Mouse (Mus musculus) hindbrain, embryonic 10.5 days (tissue): ENCODE data around the gene Gm42791. TPM values are rescaled to one million over a fixed set of nuclear protein-coding genes. Genes with fewer than 3 reads are reported as not detected.
A peak's percentile ranks its signal among the peaks of the same experiment; 100 is the strongest.

Source experiments
- DNase-seq: peaks from one replicate; pipeline ENCODE4 v3.0.0-alpha.2; 2017; ENCODE audit warnings: low spot score
- H3K27ac ChIP-seq: fragments of 300-500 bp; sonication (generic); 2 replicates; pipeline ENCODE4 v1.5.1; 2016; ENCODE audit warnings: mild to moderate bottlenecking, moderate library complexity
- H3K27me3 ChIP-seq: fragments of 300-500 bp; sonication (generic); 2 replicates; pipeline ENCODE4 v1.6.1; 2016; ENCODE audit warnings: mild to moderate bottlenecking; ENCODE audit not compliant: poor library complexity, insufficient read depth, severe bottlenecking
- H3K36me3 ChIP-seq: fragments of 300-500 bp; sonication (generic); 2 replicates; pipeline ENCODE4 v1.6.1; 2016; ENCODE audit warnings: mild to moderate bottlenecking, moderate library complexity
- H3K4me1 ChIP-seq: fragments of 300-500 bp; sonication (generic); replicated peaks from 2 replicates; pipeline ENCODE4 v1.6.1; 2016; ENCODE audit warnings: mild to moderate bottlenecking
- H3K4me3 ChIP-seq: fragments of 300-500 bp; sonication (generic); 2 replicates; pipeline ENCODE4 v1.5.1; 2016; ENCODE audit warnings: mild to moderate bottlenecking, moderate library complexity
- H3K9me3 ChIP-seq: fragments of 300-500 bp; sonication (generic); 2 replicates; pipeline ENCODE4 v1.6.1; 2016; ENCODE audit warnings: mild to moderate bottlenecking, moderate library complexity
- WGBS: fragments of 180-500 bp; shearing (Covaris S2); methylation state at CpG from one replicate; pipeline ENCODE4 v1.1.7; 2016; 5-methylcytosine and 5-hydroxymethylcytosine counted together
- polyA plus RNA-seq: library from polyadenylated mRNA; unstranded; fragments of >200 nt; fragmentation: Nextera tagmentation; extraction: Ambion mirVana; gene quantifications from 2 replicates; pipeline ENCODE4 v1.2.1, GENCODE M21; 2016

Gene Gm42791
- polyA plus RNA-seq, 1 experiment from 2014 or later: 3.8 TPM

DNA sequence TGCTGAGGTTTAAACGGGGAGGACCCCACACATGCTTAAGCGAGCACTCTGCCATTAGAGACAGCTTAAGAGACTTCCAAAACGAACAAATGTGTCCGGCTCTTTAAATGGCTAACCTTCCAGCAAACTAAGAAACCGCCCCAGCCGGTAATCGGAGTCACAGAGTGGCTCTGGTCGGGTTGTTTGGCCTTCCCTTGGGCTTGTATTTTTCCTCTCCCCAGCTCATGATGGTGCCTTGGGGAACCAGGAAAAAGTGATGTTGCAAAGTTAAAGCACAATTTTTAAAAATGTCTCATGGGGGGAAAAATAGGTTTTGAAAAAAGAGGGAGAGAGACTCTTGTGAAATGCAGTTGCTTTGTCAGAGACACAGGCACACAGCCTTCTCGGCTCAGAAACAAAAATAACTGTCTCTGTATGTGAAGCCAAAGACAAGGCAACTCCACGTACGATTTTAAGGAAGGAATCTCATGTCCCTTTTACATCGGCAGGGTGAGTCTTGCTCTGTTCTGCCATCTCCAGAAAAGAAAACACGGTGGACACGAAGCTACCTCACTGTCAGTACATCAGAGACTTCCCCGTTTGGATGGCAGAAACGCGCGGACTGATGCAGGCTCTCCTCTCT lies 25.2 kb upstream of the Gm42791 start:
- H3K36me3 ChIP-seq: no peaks in the 10 kb centered on the region
- H3K4me3 ChIP-seq: 0 out of 2 replicates have a peak overlapping the region, but pooled peaks have one; percentile 1
- 57% methylated on average over 18 of the region's 18 CpGs for WGBS

GRCm38 (mm10) chr5:149017666-149018415 lies 22.9 kb upstream of the Gm42791 start:
- Histone ChIP-seq H3K4me1 (peaks cover 32% of the 10 kb centered on the region), H3K27me3 (peaks cover 32% of the 10 kb centered on the region), H3K4me3 (no peak overlapping the region), H3K9me3 (no peaks in the 10 kb centered on the region), H3K36me3 (no peaks in the 10 kb centered on the region), H3K27ac (no peak overlapping the region)
- DNase-seq: no peak
- WGBS: 89% methylated on average over 3 of the region's 3 CpGs

More for the DNA sequence above, 25.2 kb upstream of the Gm42791 start:
- Histone ChIP-seq H3K9me3 (no peaks in the 10 kb centered on the region), H3K27me3 (peaks cover 16% of the 10 kb centered on the region), H3K4me1 (peaks cover 20% of the 10 kb centered on the region), H3K27ac (no peak overlapping the region)
- no peak for DNase-seq

DNA sequence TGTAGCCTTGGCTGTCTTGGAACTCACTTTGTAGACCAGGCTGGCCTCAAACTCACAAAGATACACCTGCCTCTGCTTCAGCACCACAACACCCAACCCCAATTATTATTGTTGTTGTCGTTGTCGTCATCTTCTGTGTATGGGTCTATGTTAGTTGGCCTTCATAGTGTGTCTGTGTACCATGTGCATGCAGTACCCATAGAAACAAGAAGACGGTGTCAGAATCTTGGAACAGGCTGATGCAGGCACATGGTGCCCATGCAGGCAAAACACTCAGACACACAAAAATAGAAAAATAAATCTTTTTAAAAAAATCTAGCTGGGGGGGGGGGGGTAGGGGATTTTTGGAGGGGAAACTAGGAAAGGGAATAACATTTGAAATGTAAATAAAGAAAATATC lies 22.2 kb upstream of the Gm42791 start:
- 92% methylated on average over 3 of the region's 3 CpGs for WGBS

GRCm38 (mm10) chr5:149016261-149016660 lies 21.3 kb upstream of the Gm42791 start:
- H3K36me3 ChIP-seq: no peaks in the 10 kb centered on the region
- H3K4me1 ChIP-seq: peaks cover 32% of the 10 kb centered on the region
- no peak for DNase-seq
- WGBS: 73% methylated on average over 5 of the region's 5 CpGs
- H3K27ac ChIP-seq: no peak overlapping the region
- 0 out of 2 replicates have a peak overlapping the region, but pooled peaks have one; percentile 63 for H3K4me3 ChIP-seq
- H3K9me3 ChIP-seq: no peaks in the 10 kb centered on the region
- H3K27me3 ChIP-seq: peaks cover 32% of the 10 kb centered on the region

More for the DNA sequence above, 22.2 kb upstream of the Gm42791 start:
- DNase-seq: no peak
- H3K4me3 ChIP-seq: no peak overlapping the region
- H3K4me1 ChIP-seq: peaks cover 32% of the 10 kb centered on the region
- no peaks in the 10 kb centered on the region for H3K36me3 ChIP-seq
- peaks cover 32% of the 10 kb centered on the region for H3K27me3 ChIP-seq
- H3K27ac ChIP-seq: no peak overlapping the region
- H3K9me3 ChIP-seq: no peaks in the 10 kb centered on the region

DNA sequence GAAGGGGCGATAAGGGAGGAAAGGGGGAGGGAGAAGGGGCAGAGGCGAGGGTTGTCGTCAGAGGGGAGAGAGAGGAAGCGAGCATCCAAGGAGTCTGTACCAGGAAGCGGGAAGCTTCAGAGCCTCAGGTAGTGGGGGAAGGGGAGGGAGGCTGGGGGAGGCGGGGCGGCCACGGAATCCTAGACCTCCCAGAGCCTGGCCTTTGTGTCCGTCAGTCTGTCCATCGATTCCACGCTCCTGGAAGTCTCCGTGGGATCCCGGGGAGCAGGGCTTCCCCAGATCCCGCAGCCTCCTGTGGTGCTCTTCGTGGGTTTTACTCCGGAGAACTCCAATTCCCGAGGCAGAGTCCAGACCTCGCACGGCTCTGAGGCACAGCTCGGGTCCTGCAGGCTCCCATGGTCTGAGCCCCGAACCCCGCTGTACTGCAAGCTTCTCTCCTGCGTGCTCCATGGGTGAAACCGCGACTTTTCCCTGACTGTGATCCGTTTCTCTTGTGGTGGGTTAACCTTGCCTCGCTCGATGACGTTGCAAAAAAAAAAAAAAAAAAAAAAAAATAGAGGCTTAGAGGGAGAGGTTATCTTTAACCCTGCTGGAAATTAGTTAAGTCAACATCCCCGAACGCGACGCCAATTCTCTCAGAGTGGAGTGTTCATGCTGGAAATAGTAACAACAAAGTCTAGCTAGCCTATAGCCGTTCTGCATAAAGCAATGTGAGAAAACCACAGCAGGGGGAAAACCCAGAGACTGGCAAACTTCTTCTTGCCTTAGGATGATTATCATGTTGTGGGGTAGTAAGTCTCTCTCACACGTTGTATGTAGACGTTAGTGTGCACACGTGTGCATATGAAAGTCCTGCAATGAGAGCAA lies 20.6 kb upstream of the Gm42791 start:
- Histone ChIP-seq H3K36me3 (no peaks in the 10 kb centered on the region), H3K4me1 (peaks cover 25% of the 10 kb centered on the region), H3K9me3 (no peaks in the 10 kb centered on the region), H3K27ac (peak overlapping the region; percentile 84), H3K4me3 (peak overlapping the region; percentile 63), H3K27me3 (peaks cover 32% of the 10 kb centered on the region)
- peak; percentile 50 for DNase-seq
- 3% methylated on average over 37 of the region's 37 CpGs for WGBS

DNA sequence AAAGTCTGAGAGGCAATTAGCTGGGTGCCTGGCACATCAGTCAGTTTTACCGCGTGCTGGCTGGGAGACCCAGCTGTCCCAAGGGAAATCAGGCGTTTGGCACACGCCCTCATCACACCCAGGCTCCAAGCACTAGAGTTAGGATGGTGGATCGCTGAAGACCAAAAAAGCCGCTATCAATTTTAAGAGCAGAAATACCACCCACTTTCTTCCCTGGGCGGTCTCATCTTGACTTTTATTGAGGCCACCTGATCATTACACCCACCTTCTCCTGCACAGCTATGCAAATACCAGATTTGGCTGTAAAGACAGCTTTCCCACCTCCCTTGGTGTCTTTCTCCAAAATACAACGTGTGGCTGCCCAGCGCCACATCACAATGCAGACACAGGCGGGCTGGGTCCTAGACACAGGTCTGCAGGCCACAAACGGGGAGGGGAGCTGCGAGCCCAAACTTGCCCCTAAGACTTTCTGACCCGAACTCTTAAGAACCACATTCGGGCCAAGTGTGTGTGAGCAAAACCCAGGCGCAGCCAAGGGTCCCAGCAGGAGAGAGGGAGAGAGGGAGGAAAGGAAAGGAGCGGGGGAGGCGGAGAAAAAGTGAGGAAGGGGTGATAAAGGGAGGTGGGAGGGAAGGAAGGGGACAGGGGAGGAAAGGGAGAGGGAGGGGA lies 19.8 kb upstream of the Gm42791 start:
- H3K36me3 ChIP-seq: no peaks in the 10 kb centered on the region
- H3K4me3 ChIP-seq: peak overlapping the region; percentile 63
- no peak for DNase-seq
- no peaks in the 10 kb centered on the region for H3K9me3 ChIP-seq
- peak overlapping the region; percentile 84 for H3K27ac ChIP-seq
- peaks cover 32% of the 10 kb centered on the region for H3K27me3 ChIP-seq
- H3K4me1 ChIP-seq: peaks cover 23% of the 10 kb centered on the region
- 13% methylated on average over 17 of the region's 17 CpGs for WGBS

DNA sequence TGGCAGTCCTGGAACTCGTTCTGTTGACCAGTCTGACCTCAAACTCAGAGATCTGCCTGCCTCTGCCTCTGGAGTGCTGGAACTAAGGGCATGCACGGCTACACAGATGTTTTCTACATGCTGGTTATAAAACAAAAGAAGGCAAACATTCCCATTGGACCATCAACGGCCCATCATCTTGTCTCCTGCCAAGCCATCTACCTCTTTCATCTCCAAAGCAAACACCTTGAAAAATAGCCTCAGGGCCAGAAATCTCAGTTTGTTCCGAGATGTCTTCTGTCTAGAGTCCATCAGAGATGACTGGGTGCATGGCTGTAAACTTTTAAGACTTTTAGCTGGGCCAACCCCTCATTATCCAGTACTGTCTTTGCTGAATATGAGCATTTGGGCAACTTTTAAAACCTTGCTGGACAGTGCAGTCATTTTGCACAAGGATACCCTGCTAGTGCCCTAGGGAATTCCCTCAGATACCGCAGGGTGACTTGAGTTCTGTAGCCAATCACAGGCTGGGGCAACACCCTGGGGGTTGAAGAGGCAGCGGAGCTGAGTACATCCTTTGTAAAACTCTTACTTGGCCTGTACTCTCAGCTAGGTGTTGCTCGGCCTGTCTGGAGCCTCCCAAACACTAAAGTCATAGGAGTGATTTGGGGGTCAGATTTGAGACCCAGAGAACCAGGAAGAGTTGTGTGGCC lies 19.0 kb upstream of the Gm42791 start:
- WGBS: 72% methylated on average over 7 of the region's 7 CpGs
- peaks cover 32% of the 10 kb centered on the region for H3K27me3 ChIP-seq
- no peaks in the 10 kb centered on the region for H3K9me3 ChIP-seq
- H3K27ac ChIP-seq: no peak overlapping the region
- H3K4me3 ChIP-seq: no peak overlapping the region
- H3K4me1 ChIP-seq: peaks cover 23% of the 10 kb centered on the region
- DNase-seq: no peak
- H3K36me3 ChIP-seq: no peaks in the 10 kb centered on the region

DNA sequence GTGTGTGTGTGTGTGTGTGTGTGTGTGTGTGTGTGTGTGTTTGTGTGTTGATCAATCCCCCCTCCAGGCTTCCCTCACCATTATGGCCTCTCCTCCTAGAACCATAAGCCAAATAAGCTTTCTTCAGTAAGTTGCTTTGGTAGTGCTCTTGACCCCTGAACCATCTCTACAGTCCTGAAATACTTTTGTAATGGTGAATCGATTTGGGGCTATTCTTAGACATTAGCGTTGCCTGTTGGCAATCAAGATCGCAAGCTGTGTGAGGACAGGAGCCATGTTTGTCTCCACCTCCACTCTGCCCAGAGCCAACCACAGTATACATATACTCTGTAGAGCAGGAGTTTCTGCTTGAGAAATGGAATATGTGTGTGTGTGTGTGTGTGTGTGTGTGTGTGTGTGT lies 14.2 kb upstream of the Gm42791 start:
- no peaks in the 10 kb centered on the region for H3K36me3 ChIP-seq
- H3K27ac ChIP-seq: no peak overlapping the region
- DNase-seq: no peak
- H3K9me3 ChIP-seq: no peaks in the 10 kb centered on the region
- H3K4me3 ChIP-seq: no peak overlapping the region
- WGBS: 90% methylated on average over 3 of the region's 3 CpGs
- H3K27me3 ChIP-seq: peaks cover 11% of the 10 kb centered on the region; the same call in 1 of the 2 replicates
- H3K4me1 ChIP-seq: peaks cover 27% of the 10 kb centered on the region

GRCm38 (mm10) chr5:149007295-149007646 lies 12.3 kb upstream of the Gm42791 start:
- H3K27me3 ChIP-seq: peaks cover 6% of the 10 kb centered on the region; the same call in 1 of the 2 replicates
- no peaks in the 10 kb centered on the region for H3K36me3 ChIP-seq
- peak overlapping the region; percentile 85 for H3K27ac ChIP-seq
- peaks cover 35% of the 10 kb centered on the region for H3K4me1 ChIP-seq
- no peak for DNase-seq
- WGBS: 73% methylated on average over 5 of the region's 5 CpGs
- peak overlapping the region; percentile 36 for H3K4me3 ChIP-seq
- no peaks in the 10 kb centered on the region for H3K9me3 ChIP-seq

DNA sequence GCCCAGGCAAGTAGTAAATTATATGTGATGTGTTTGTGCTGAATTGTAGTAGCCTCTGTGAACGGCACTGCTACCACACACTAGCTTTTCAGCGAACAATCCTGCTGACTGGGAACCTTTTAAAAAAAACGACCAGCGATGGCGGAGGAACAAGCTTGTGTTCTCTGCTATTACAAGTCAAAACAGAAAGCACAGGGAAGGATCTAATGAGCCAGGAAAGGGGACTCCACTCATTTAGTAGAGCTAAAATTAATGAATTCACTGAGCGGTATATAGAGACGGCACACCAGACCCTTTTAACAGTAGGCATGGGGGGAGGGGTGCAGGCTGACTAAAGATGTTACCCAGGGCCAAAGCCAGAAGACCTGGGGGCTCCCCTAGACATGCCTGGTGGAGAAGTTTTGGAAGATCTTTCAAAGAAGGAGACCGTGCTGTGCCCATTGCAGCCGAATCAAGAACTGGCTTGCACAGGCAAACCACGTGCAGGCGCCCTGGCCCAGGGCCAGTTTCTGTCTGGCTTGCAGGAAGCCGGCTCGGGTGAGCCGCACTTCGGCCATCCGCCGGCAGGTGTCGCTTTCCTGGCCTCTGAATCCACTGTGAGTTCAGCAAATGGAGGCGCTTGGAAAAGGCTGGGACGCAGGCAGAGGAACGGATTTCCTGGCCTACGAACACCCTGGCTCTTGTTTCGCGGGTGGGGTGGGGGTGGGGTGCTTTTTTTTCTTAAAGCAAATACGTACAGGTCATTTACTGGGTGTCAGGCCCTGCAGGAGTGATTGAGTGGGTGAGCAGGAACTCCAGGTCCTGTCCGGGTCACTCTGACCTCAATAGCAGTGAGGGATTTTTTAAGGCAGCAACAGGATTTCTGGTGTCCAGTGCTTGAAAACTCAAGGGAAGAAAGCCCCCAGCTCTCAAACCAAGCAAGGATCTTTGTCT lies 11.7 kb upstream of the Gm42791 start:
- H3K4me3 ChIP-seq: peak overlapping the region; percentile 36
- H3K36me3 ChIP-seq: no peaks in the 10 kb centered on the region
- peak; percentile 99 for DNase-seq
- peaks cover 6% of the 10 kb centered on the region; the same call in 1 of the 2 replicates for H3K27me3 ChIP-seq
- no peaks in the 10 kb centered on the region for H3K9me3 ChIP-seq
- 15% methylated on average over 26 of the region's 26 CpGs for WGBS
- peak overlapping the region; percentile 85 for H3K27ac ChIP-seq
- peaks cover 41% of the 10 kb centered on the region for H3K4me1 ChIP-seq

DNA sequence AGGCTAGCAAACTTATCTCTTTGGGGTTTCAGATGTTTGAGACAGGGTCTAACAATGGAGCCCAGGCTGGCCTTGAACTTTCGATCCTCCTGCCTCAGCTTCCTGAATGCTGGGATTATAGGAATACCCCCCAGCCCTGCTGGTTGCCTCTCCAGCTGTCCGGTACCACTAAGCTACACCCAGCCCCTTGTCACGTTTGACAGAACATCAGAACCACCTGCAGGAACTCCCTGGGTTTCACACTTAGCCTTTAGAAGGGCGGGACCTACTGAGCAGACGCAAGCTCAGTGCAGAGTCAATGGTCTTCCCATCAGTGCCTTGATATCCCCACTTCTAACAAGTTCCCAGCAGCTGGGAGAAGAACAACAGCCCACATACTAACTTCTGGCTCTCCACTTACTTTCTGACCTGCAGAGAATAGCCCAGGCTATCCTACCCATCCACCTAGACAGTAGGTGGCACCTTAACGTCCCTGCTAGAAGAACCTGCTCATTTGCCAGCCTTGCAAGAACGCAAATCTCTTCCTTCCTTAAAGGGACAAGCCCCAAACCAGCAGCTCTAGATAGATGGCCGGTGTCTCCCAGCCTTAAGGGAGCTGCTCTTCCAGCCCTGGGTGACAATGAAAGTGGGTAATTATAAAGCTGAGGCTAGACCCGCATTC lies 10.9 kb upstream of the Gm42791 start:
- Histone ChIP-seq H3K27me3 (peaks cover 6% of the 10 kb centered on the region; the same call in 1 of the 2 replicates), H3K9me3 (no peaks in the 10 kb centered on the region), H3K4me3 (no peak overlapping the region), H3K36me3 (no peaks in the 10 kb centered on the region), H3K4me1 (peaks cover 41% of the 10 kb centered on the region), H3K27ac (peak overlapping the region; percentile 64)
- WGBS: 73% methylated on average over 9 of the region's 9 CpGs
- no peak for DNase-seq
